Mouse (Mus musculus): ENCODE measurements around the gene Spock1. TPM values are rescaled to one million over a fixed set of nuclear protein-coding genes. Genes with fewer than 3 reads are reported as not detected.

The Spock1 gene
- polyA plus RNA-seq, 1 experiment from 2014 or later = 2.1 TPM

DNA sequence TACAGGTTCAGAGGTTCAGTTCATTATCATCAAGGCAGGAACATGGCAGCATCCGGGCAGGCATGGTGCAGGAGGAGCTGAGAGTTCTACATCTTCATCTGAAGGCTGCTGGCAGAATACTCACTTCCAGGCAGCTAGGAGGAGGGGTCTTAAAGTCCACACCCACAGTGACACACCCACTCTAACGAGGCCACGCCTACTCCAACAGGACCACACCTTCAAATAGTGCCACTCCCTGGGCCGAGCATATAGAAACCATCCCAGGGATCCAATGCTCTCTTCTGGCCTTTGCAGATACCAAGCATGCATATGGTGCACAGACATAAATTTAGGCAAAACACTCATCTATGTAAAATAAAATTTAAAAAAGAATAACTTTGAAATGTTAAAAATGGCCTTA lies 245.6 kb downstream of the Spock1 start:
- H3K27me3 ChIP-seq (ENCODE audit: insufficient read depth, poor library complexity, severe bottlenecking) = 0 out of 2 replicates have a peak, but pooled peaks cover 18% of the 10 kb centered on the region
- no peak overlapping the region for H3K4me3 ChIP-seq
- no peaks in the 10 kb centered on the region for H3K36me3 ChIP-seq
- no peaks in the 10 kb centered on the region for H3K9me3 ChIP-seq
- WGBS = 66% methylated on average over 4 of the region's 4 CpGs
- peaks cover 15% of the 10 kb centered on the region; the same call in 1 of the 2 replicates for H3K4me1 ChIP-seq
- DNase-seq (ENCODE audit: low spot score) = peak; percentile 89
- H3K27ac ChIP-seq = no peak overlapping the region

- 0 out of 2 replicates have a peak, but pooled peaks cover 23% of the 10 kb centered on the region for H3K27me3 ChIP-seq (ENCODE audit: insufficient read depth, poor library complexity, severe bottlenecking)
- 49% methylated on average over 2 of the region's 2 CpGs for WGBS
- no peaks in the 10 kb centered on the region for H3K9me3 ChIP-seq
- H3K4me3 ChIP-seq = no peak overlapping the region
- no peak for DNase-seq (ENCODE audit: low spot score)
- H3K4me1 ChIP-seq = peaks cover 12% of the 10 kb centered on the region
- no peaks in the 10 kb centered on the region for H3K36me3 ChIP-seq
- H3K27ac ChIP-seq = peak overlapping the region; percentile 69; the same call in 1 of the 2 replicates
Observed at GRCm38 (mm10) chr13:57660523-57660922, 247.6 kb downstream of the Spock1 start.

- Histone ChIP-seq H3K36me3 (no peaks in the 10 kb centered on the region), H3K4me3 (no peak overlapping the region), H3K27me3 (ENCODE audit: insufficient read depth, poor library complexity, severe bottlenecking) (0 out of 2 replicates have a peak, but pooled peaks cover 23% of the 10 kb centered on the region), H3K4me1 (peaks cover 16% of the 10 kb centered on the region), H3K27ac (peak overlapping the region; percentile 69; the same call in 1 of the 2 replicates), H3K9me3 (no peaks in the 10 kb centered on the region)
- 73% methylated on average over 3 of the region's 3 CpGs for WGBS
- no peak for DNase-seq (ENCODE audit: low spot score)
Observed at GRCm38 (mm10) chr13:57659872-57660271, 248.3 kb downstream of the Spock1 start.

- peak overlapping the region; percentile 50; the same call in 1 of the 2 replicates for H3K27ac ChIP-seq
- H3K4me3 ChIP-seq = no peak overlapping the region
- DNase-seq (ENCODE audit: low spot score) = no peak
- no peaks in the 10 kb centered on the region for H3K9me3 ChIP-seq
- no peaks in the 10 kb centered on the region for H3K36me3 ChIP-seq
- peaks cover 16% of the 10 kb centered on the region for H3K4me1 ChIP-seq
- WGBS = 75% methylated on average over 8 of the region's 8 CpGs
- peaks cover 24% of the 10 kb centered on the region for H3K27me3 ChIP-seq (ENCODE audit: insufficient read depth, poor library complexity, severe bottlenecking)
Observed at GRCm38 (mm10) chr13:57656606-57657005, 251.5 kb downstream of the Spock1 start.

DNA sequence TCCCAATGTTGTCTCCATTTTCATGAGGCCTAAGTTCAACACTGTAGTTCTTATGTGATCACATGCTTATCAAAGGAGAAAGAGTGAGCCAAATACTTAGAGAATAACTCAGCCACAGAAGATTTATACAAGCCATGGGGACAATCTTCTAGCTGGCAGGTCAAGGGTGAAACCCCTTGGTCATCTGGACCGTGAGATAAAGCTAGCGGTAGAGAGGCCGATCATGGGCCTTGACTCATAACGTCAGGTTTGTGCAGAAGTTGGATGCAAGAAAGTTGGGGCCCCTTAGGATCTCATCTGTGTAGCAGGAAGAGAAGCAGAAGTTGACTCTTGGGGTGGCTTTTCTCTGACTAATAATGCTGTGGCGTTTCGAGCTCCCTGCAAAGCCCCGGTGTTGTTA lies 253.8 kb downstream of the Spock1 start:
- Histone ChIP-seq H3K9me3 (no peaks in the 10 kb centered on the region), H3K27ac (peak overlapping the region; percentile 50; the same call in 1 of the 2 replicates), H3K27me3 (ENCODE audit: insufficient read depth, poor library complexity, severe bottlenecking) (peaks cover 28% of the 10 kb centered on the region), H3K36me3 (no peaks in the 10 kb centered on the region), H3K4me3 (no peak overlapping the region), H3K4me1 (peaks cover 12% of the 10 kb centered on the region)
- DNase-seq (ENCODE audit: low spot score) = peak; percentile 88
- 73% methylated on average over 7 of the region's 7 CpGs for WGBS

- no peak overlapping the region for H3K27ac ChIP-seq
- no peak for DNase-seq (ENCODE audit: low spot score)
- peaks cover 27% of the 10 kb centered on the region for H3K27me3 ChIP-seq (ENCODE audit: insufficient read depth, poor library complexity, severe bottlenecking)
- no peaks in the 10 kb centered on the region for H3K9me3 ChIP-seq
- peaks cover 11% of the 10 kb centered on the region for H3K4me1 ChIP-seq
- WGBS = 77% methylated on average over 4 of the region's 4 CpGs
- no peak overlapping the region for H3K4me3 ChIP-seq
- no peaks in the 10 kb centered on the region for H3K36me3 ChIP-seq
Observed at GRCm38 (mm10) chr13:57651236-57651635, 256.9 kb downstream of the Spock1 start.

GRCm38 (mm10) chr13:57648784-57649183 lies 259.3 kb downstream of the Spock1 start:
- Histone ChIP-seq H3K9me3 (no peaks in the 10 kb centered on the region), H3K36me3 (no peaks in the 10 kb centered on the region), H3K4me3 (no peak overlapping the region), H3K27ac (no peak overlapping the region), H3K27me3 (ENCODE audit: insufficient read depth, poor library complexity, severe bottlenecking) (peaks cover 27% of the 10 kb centered on the region), H3K4me1 (no peaks in the 10 kb centered on the region)
- no peak for DNase-seq (ENCODE audit: low spot score)
- WGBS = 77% methylated on average over 2 of the region's 2 CpGs

DNA sequence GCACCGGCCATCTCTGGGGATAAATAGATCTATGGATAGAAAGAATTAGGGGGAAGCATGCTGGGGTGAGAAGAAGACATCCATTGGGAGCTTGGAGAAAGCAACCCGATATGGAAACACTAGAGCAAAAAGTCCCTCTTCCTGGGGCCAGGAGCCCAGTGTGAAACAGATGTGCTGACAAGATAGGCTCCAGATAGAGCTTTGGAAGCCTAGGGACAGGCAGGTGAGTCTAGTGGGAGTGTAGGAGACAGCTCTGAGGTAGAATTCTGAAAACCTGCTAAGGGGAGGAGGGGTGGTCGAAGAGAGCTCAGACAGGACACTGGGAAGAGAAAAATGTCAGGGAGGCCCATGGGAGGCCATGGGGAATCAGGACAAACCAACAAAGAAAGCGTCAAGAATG lies 260.7 kb downstream of the Spock1 start:
- no peak for DNase-seq (ENCODE audit: low spot score)
- Histone ChIP-seq H3K4me3 (no peak overlapping the region), H3K36me3 (no peaks in the 10 kb centered on the region), H3K27ac (0 out of 2 replicates have a peak overlapping the region, but pooled peaks have one; percentile 1), H3K9me3 (no peaks in the 10 kb centered on the region), H3K27me3 (ENCODE audit: insufficient read depth, poor library complexity, severe bottlenecking) (peaks cover 19% of the 10 kb centered on the region; the same call in 1 of the 2 replicates), H3K4me1 (peaks cover under 1% of the 10 kb centered on the region; the same call in 1 of the 2 replicates)
- 76% methylated on average over 4 of the region's 4 CpGs for WGBS

GRCm38 (mm10) chr13:57643036-57643435 lies 265.1 kb downstream of the Spock1 start:
- Histone ChIP-seq H3K27me3 (ENCODE audit: insufficient read depth, poor library complexity, severe bottlenecking) (peaks cover 6% of the 10 kb centered on the region; the same call in 1 of the 2 replicates), H3K9me3 (no peaks in the 10 kb centered on the region), H3K4me3 (no peak overlapping the region), H3K36me3 (no peaks in the 10 kb centered on the region), H3K27ac (no peak overlapping the region), H3K4me1 (peaks cover 13% of the 10 kb centered on the region)
- 86% methylated on average over 12 of the region's 12 CpGs for WGBS
- no peak for DNase-seq (ENCODE audit: low spot score)

DNA sequence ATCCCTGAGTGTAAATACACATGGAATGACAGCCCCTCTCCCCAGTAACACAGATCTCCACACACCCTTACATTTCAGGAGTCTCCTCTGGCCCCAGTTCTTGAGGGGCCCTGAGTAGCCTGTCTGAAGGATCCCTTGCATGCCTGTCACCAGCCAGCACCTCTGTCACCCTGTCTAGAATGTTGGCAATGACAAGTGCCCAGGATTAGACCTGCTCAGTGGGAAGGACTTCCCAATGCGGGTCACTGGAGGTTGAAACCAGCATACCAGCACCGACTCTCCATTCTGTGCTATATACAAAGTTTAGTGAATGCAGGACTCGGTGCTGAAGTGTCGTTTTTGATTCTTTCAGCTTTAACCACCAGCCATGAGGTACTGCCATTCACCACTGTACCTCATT lies 266.5 kb downstream of the Spock1 start:
- Histone ChIP-seq H3K36me3 (no peaks in the 10 kb centered on the region), H3K9me3 (no peaks in the 10 kb centered on the region), H3K27me3 (ENCODE audit: insufficient read depth, poor library complexity, severe bottlenecking) (peaks cover 6% of the 10 kb centered on the region), H3K27ac (no peak overlapping the region; the same call in 1 of the 2 replicates), H3K4me1 (peaks cover 13% of the 10 kb centered on the region), H3K4me3 (no peak overlapping the region)
- 61% methylated on average over 4 of the region's 4 CpGs for whole genome bisulfite sequencing
- no peak for DNase-seq (ENCODE audit: low spot score)

DNA sequence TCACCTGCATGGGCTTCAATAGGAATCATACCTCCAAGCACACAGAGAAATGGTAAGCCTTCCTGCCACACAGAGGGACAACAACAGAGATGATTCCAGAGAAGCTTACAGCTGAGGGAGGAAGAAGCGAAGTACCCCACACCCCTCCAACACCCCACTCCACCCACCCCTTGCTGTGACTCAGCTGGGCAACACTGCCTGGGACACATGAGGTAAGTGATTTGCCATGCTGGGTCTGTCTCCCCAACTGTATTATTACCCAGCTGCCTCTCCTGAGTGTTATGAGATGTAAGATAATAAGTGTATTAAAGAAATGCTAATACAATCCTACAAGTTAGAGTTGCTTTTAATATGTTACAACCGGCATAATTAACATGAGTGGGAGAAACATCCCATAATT lies 267.2 kb downstream of the Spock1 start:
- H3K27ac ChIP-seq = no peak overlapping the region
- WGBS = 90% methylated on average over 2 of the region's 2 CpGs

DNA sequence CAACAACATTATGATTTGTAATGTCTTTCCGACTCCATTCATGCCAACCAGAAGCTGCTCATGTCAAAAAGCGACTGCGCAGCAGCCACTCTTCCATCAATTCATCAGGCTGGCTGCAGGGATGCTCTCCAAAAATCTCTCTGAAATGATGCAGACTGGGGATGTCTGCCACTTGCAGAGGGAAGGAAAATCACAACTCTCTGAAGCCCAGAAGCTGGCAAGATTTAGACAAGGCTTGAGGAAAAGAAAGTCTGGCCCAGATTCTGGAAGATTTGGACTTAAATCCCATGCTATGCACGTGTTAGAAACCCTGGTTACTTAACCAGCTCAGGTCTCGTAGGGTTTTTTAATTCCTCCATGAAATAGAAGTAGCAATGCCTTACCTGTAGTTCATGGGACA lies 269.3 kb downstream of the Spock1 start:
- Histone ChIP-seq H3K4me1 (peaks cover 17% of the 10 kb centered on the region), H3K36me3 (no peaks in the 10 kb centered on the region), H3K4me3 (no peak overlapping the region), H3K27me3 (ENCODE audit: insufficient read depth, poor library complexity, severe bottlenecking) (peaks cover 6% of the 10 kb centered on the region; the same call in 1 of the 2 replicates), H3K9me3 (no peaks in the 10 kb centered on the region), H3K27ac (no peak overlapping the region)
- DNase-seq (ENCODE audit: low spot score) = no peak
- 81% methylated on average over 5 of the region's 5 CpGs for WGBS

More for the DNA sequence above, 267.2 kb downstream of the Spock1 start:
- no peak overlapping the region for H3K4me3 ChIP-seq
- H3K36me3 ChIP-seq = no peaks in the 10 kb centered on the region
- H3K4me1 ChIP-seq = peaks cover 16% of the 10 kb centered on the region
- DNase-seq (ENCODE audit: low spot score) = no peak
- H3K27me3 ChIP-seq (ENCODE audit: insufficient read depth, poor library complexity, severe bottlenecking) = peaks cover 6% of the 10 kb centered on the region
- H3K9me3 ChIP-seq = no peaks in the 10 kb centered on the region

DNA sequence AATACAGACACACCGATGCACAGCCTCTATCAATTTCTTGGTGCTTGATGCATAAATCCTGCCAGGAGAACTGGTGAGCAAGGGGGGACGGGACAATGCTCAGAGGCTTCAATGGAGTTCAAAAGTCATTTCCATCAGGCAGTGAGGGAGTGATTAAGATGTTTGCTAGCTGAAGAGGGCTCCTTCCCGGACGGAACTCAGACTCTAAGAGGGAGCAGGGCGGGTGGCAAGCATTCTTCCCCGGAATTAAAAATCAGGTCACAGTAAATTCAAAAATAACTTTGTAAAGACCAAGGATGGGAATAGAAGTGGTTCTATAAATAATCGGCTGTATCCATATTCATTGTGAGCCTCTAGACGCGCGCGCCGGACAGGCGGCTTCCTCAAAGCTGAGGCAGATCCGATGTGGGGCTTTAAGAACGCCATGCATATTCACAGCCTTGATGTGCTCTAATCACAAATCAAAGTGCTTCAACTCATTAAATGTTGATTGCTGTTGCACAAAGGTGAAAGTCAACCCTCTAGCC lies 270.5 kb downstream of the Spock1 start:
- no peak overlapping the region for H3K4me3 ChIP-seq
- 88% methylated on average over 15 of the region's 15 CpGs for WGBS
- H3K27me3 ChIP-seq (ENCODE audit: insufficient read depth, poor library complexity, severe bottlenecking) = peaks cover 6% of the 10 kb centered on the region; the same call in 1 of the 2 replicates
- DNase-seq (ENCODE audit: low spot score) = no peak
- H3K27ac ChIP-seq = no peak overlapping the region
- no peaks in the 10 kb centered on the region for H3K9me3 ChIP-seq
- peaks cover 17% of the 10 kb centered on the region for H3K4me1 ChIP-seq
- H3K36me3 ChIP-seq = no peaks in the 10 kb centered on the region

Measured in heart, embryonic 10.5 days (tissue).